Mouse (Mus musculus) stomach, embryonic 14.5 days (tissue): ENCODE data around the gene Sds. TPM values are rescaled to one million over a fixed set of nuclear protein-coding genes. Genes with fewer than 3 reads are reported as not detected.

Experiments used
- ATAC-seq: fragments of 200-750 bp; cut with Nextera tagmentation; 2 replicates; pipeline ENCODE4 v1.8.0; 2017; ENCODE audit warnings: low read depth, moderate TSS enrichment; ENCODE audit not compliant: insufficient number of reproducible peaks, insufficient read depth, low FRiP score
- H3K27ac ChIP-seq: fragments of 300-500 bp; sonication (generic); 2 replicates; pipeline ENCODE4 v1.5.1; 2014; ENCODE audit warnings: mild to moderate bottlenecking, low read length, moderate library complexity, mixed read lengths
- H3K27me3 ChIP-seq: fragments of 300-500 bp; sonication (generic); 2 replicates; pipeline ENCODE4 v1.6.1; 2014; ENCODE audit warnings: low read length, control low read depth, mixed read lengths; ENCODE audit not compliant: control insufficient read depth, insufficient read depth
- H3K36me3 ChIP-seq: fragments of 300-500 bp; sonication (generic); 2 replicates; pipeline ENCODE4 v1.6.1; 2014; ENCODE audit warnings: mild to moderate bottlenecking, control low read depth, low read length, moderate library complexity, mixed read lengths; ENCODE audit not compliant: control insufficient read depth, insufficient read depth
- H3K4me1 ChIP-seq: fragments of 300-500 bp; sonication (generic); 2 replicates; pipeline ENCODE4 v1.6.1; 2014; ENCODE audit warnings: low read length, control low read depth, mixed read lengths; ENCODE audit not compliant: control insufficient read depth, insufficient read depth
- H3K4me2 ChIP-seq: fragments of 300-500 bp; sonication (generic); replicated peaks from 2 replicates; pipeline ENCODE4 v1.6.1; 2014; ENCODE audit warnings: low read depth, low read length, control low read depth
- H3K4me3 ChIP-seq: fragments of 300-500 bp; sonication (generic); 2 replicates; pipeline ENCODE4 v1.5.1; 2014; ENCODE audit warnings: low read depth, low read length, control low read depth
- H3K9ac ChIP-seq: fragments of 300-500 bp; sonication (generic); replicated peaks from 2 replicates; pipeline ENCODE4 v1.6.1; 2014; ENCODE audit warnings: low read depth, mild to moderate bottlenecking, control low read depth, low read length, moderate library complexity, mixed read lengths
- H3K9me3 ChIP-seq: fragments of 300-500 bp; sonication (generic); 2 replicates; pipeline ENCODE4 v1.6.1; 2016; ENCODE audit warnings: low read depth, low read length, control low read depth; ENCODE audit not compliant: control insufficient read depth
- WGBS: fragments of 180-500 bp; shearing (Covaris S2); extraction: QIAGEN DNeasy Blood & Tissue Kit; methylation state at CpG from one replicate; pipeline ENCODE4 v1.1.7; 2014; 5-methylcytosine and 5-hydroxymethylcytosine counted together
- polyA plus RNA-seq: library from polyadenylated mRNA; unstranded; fragments of >200 nt; fragmentation: Nextera tagmentation; extraction: Ambion mirVana; gene quantifications from 2 replicates; pipeline ENCODE4 v1.2.1, GENCODE M21; 2014

The Sds gene
- polyA plus RNA-seq, result not detected in 2 replicates

DNA sequence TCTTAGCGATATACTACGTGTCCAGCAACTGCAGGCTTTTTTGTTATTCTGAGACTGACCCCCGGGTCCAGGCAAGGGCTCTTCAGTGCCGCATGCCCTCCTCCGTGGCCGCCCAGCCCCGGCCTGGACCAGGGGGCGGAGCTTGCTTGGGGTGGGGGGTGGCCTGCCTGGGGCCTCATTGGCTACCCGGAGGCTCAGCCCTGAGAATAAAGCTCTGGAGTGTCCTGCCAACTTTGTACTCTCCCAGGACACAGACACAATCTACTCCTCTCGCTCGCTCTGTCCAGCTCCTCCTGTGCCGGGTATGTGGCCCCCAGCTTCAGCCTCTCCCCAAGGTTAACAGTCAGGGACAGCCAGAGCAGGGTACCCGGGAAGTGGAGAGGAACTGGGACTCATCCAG is at the start of gene Sds:
Gene Sds, plus strand, starts transcription at position 231 of the 400 bp plus-strand sequence.
- 16% methylated on average over 13 of the region's 13 CpGs for WGBS
- Histone ChIP-seq H3K27ac (no peak within 1 kb of the TSS), H3K4me2 (no peak within 1 kb of the TSS), H3K4me1 (no peaks in the 10 kb centered on the region), H3K4me3 (no peak within 1 kb of the TSS), H3K9me3 (no peaks in the 10 kb centered on the region), H3K27me3 (no peaks in the 10 kb centered on the region), H3K36me3 (no peaks in the 10 kb centered on the region), H3K9ac (no peak within 1 kb of the TSS)
- no peak for ATAC-seq

- no peak overlapping the region for H3K4me2 ChIP-seq
- peaks cover 64% of the 10 kb centered on the region for H3K27me3 ChIP-seq
- no peaks in the 10 kb centered on the region for H3K36me3 ChIP-seq
- H3K4me3 ChIP-seq, result no peak overlapping the region
- no peaks in the 10 kb centered on the region for H3K4me1 ChIP-seq
- WGBS, result under 1% methylated on average over 10 of the region's 10 CpGs
- no peak for ATAC-seq
- H3K27ac ChIP-seq, result no peak overlapping the region
- no peaks in the 10 kb centered on the region for H3K9me3 ChIP-seq
- H3K9ac ChIP-seq, result no peak overlapping the region
Observed at GRCm38 (mm10) chr5:120426572-120426971, 49.8 kb upstream of the Sds start.

- no peaks in the 10 kb centered on the region for H3K4me1 ChIP-seq
- H3K4me3 ChIP-seq, result no peak overlapping the region
- H3K36me3 ChIP-seq, result no peaks in the 10 kb centered on the region
- no peak overlapping the region for H3K9ac ChIP-seq
- H3K4me2 ChIP-seq, result no peak overlapping the region
- under 1% methylated on average over 33 of the region's 33 CpGs for WGBS
- H3K9me3 ChIP-seq, result no peaks in the 10 kb centered on the region
- no peak overlapping the region for H3K27ac ChIP-seq
- no peak for ATAC-seq
- H3K27me3 ChIP-seq, result peaks cover 73% of the 10 kb centered on the region
Observed at GRCm38 (mm10) chr5:120427451-120427938, 48.8 kb upstream of the Sds start.

- H3K4me1 ChIP-seq, result no peaks in the 10 kb centered on the region
- H3K9ac ChIP-seq, result no peak overlapping the region
- no peaks in the 10 kb centered on the region for H3K9me3 ChIP-seq
- no peaks in the 10 kb centered on the region for H3K36me3 ChIP-seq
- WGBS, result under 1% methylated on average over 21 of the region's 21 CpGs
- no peak overlapping the region for H3K4me2 ChIP-seq
- H3K4me3 ChIP-seq, result no peak overlapping the region
- ATAC-seq, result no peak
- peaks cover 72% of the 10 kb centered on the region for H3K27me3 ChIP-seq
- no peak overlapping the region for H3K27ac ChIP-seq
Observed at GRCm38 (mm10) chr5:120428189-120428838, 48.0 kb upstream of the Sds start.

GRCm38 (mm10) chr5:120428990-120429389 is 47.3 kb upstream of the Sds start:
- Histone ChIP-seq H3K4me2 (no peak overlapping the region), H3K9ac (no peak overlapping the region), H3K27me3 (peaks cover 77% of the 10 kb centered on the region), H3K4me3 (no peak overlapping the region), H3K9me3 (no peaks in the 10 kb centered on the region), H3K36me3 (no peaks in the 10 kb centered on the region), H3K27ac (no peak overlapping the region), H3K4me1 (no peaks in the 10 kb centered on the region)
- WGBS, result 1% methylated on average over 5 of the region's 6 CpGs
- ATAC-seq, result no peak

DNA sequence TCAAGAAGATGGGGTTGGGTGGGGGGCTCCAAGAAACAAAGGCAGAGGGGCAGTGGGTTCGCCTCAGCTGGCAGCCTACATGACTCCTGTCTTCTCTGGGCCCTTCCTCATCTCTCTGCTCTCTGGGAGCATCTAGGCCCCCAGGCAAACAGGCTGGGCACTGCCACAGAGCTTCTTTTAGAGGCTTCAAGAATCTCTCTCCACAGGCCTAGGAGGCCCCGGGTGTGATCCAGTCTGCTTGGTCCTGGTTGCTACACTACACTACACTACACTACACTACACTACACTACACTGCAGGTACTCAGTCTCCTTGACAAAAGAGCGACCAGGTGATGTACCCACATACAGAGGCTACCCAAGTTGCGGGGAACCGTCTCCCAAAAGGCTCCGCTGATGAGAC is 46.6 kb upstream of the Sds start:
- ATAC-seq, result no peak
- H3K4me2 ChIP-seq, result no peak overlapping the region
- peaks cover 78% of the 10 kb centered on the region for H3K27me3 ChIP-seq
- no peaks in the 10 kb centered on the region for H3K36me3 ChIP-seq
- H3K4me1 ChIP-seq, result no peaks in the 10 kb centered on the region
- no peak overlapping the region for H3K4me3 ChIP-seq
- H3K9ac ChIP-seq, result no peak overlapping the region
- H3K27ac ChIP-seq, result no peak overlapping the region
- H3K9me3 ChIP-seq, result no peaks in the 10 kb centered on the region
- 5% methylated on average over 6 of the region's 6 CpGs for WGBS

- ATAC-seq, result no peak
- Histone ChIP-seq H3K27ac (no peak overlapping the region), H3K9me3 (no peaks in the 10 kb centered on the region), H3K4me1 (no peaks in the 10 kb centered on the region), H3K36me3 (no peaks in the 10 kb centered on the region), H3K4me2 (no peak overlapping the region), H3K4me3 (no peak overlapping the region), H3K9ac (no peak overlapping the region), H3K27me3 (peaks cover 88% of the 10 kb centered on the region)
- WGBS, result 2% methylated on average over 30 of the region's 30 CpGs
Observed at GRCm38 (mm10) chr5:120431001-120431583, 45.2 kb upstream of the Sds start.

- no peak within 1 kb of the TSS for H3K27ac ChIP-seq
- no peak within 1 kb of the TSS for H3K4me2 ChIP-seq
- H3K27me3 ChIP-seq, result peaks cover 89% of the 10 kb centered on the region
- H3K36me3 ChIP-seq, result no peaks in the 10 kb centered on the region
- no peak for ATAC-seq
- H3K4me3 ChIP-seq, result 0 out of 2 replicates have a peak within 1 kb of the TSS, but pooled peaks have one; percentile 11
- no peak within 1 kb of the TSS for H3K9ac ChIP-seq
- no peaks in the 10 kb centered on the region for H3K4me1 ChIP-seq
- no peaks in the 10 kb centered on the region for H3K9me3 ChIP-seq
- under 1% methylated on average over 62 of the region's 69 CpGs for WGBS
Observed at GRCm38 (mm10) chr5:120431649-120432485, 44.5 kb upstream of the Sds start, which contains the start of gene Lhx5. Lhx5 (plus strand) TSS chr5:120431699.
